Mouse (Mus musculus) limb, embryonic 11.5 days (tissue): ENCODE results near the gene Rsph9. TPM values are rescaled to one million over a fixed set of nuclear protein-coding genes. Genes with fewer than 3 reads are reported as not detected.

ENCODE experiments used
- ATAC-seq: fragments of 200-750 bp; cut with Nextera tagmentation; 2 replicates; pipeline ENCODE4 v1.8.0; 2017; ENCODE audit warnings: low read depth; ENCODE audit not compliant: insufficient number of reproducible peaks, low FRiP score, low TSS enrichment
- DNase-seq: peaks from one replicate; pipeline ENCODE4 v3.0.0-alpha.2; 2015; ENCODE audit warnings: low spot score
- H3K27ac ChIP-seq: fragments of 300-500 bp; sonication (generic); replicated peaks from 2 replicates; pipeline ENCODE4 v1.5.1; 2014; ENCODE audit warnings: low read depth, mild to moderate bottlenecking, low read length
- H3K27me3 ChIP-seq: fragments of 300-500 bp; sonication (generic); 2 replicates; pipeline ENCODE4 v1.6.1; 2014; ENCODE audit warnings: mild to moderate bottlenecking, low read length, mixed read lengths; ENCODE audit not compliant: control insufficient read depth, insufficient read depth
- H3K36me3 ChIP-seq: fragments of 300-500 bp; sonication (generic); 2 replicates; pipeline ENCODE4 v1.6.1; 2014; ENCODE audit warnings: mild to moderate bottlenecking, low read length, moderate library complexity, mixed read lengths; ENCODE audit not compliant: control insufficient read depth, insufficient read depth
- H3K4me1 ChIP-seq: fragments of 300-500 bp; sonication (generic); 2 replicates; pipeline ENCODE4 v1.6.1; 2014; ENCODE audit warnings: low read length, mixed read lengths; ENCODE audit not compliant: control insufficient read depth, insufficient read depth
- H3K4me2 ChIP-seq: fragments of 300-500 bp; sonication (generic); 2 replicates; pipeline ENCODE4 v1.6.1; 2014; ENCODE audit warnings: low read depth, mild to moderate bottlenecking, moderate library complexity; ENCODE audit not compliant: severe bottlenecking
- H3K4me3 ChIP-seq: fragments of 300-500 bp; sonication (generic); 2 replicates; pipeline ENCODE4 v1.5.1; 2014; ENCODE audit warnings: low read depth, low read length
- H3K9ac ChIP-seq: fragments of 300-500 bp; sonication (generic); 2 replicates; pipeline ENCODE4 v1.6.1; 2014; ENCODE audit warnings: mild to moderate bottlenecking, low read length
- H3K9me3 ChIP-seq: fragments of 300-500 bp; sonication (generic); 2 replicates; pipeline ENCODE4 v1.6.1; 2016; ENCODE audit warnings: low read length; ENCODE audit not compliant: control insufficient read depth
- WGBS: fragments of 180-500 bp; shearing (Covaris S2); extraction: QIAGEN DNeasy Blood & Tissue Kit; methylation state at CpG from one replicate; pipeline ENCODE4 v1.1.7; 2014; 5-methylcytosine and 5-hydroxymethylcytosine counted together
- polyA plus RNA-seq: library from polyadenylated mRNA; unstranded; fragments of >200 nt; fragmentation: Nextera tagmentation; extraction: Ambion mirVana; gene quantifications from 2 replicates; pipeline ENCODE4 v1.2.1, GENCODE M21; 2014

Gene Rsph9
- polyA plus RNA-seq, 1 experiment from 2014 or later = 12.1 TPM

GRCm38 (mm10) chr17:46160090-46160662, 16.2 kb upstream of the Rsph9 start:
- WGBS = under 1% methylated on average over 16 of the region's 16 CpGs
- ATAC-seq = peak; percentile 77

GRCm38 (mm10) chr17:46159236-46159635, 15.2 kb upstream of the Rsph9 start:
- no peak overlapping the region for H3K27ac ChIP-seq
- H3K36me3 ChIP-seq = no peaks in the 10 kb centered on the region
- H3K27me3 ChIP-seq = no peaks in the 10 kb centered on the region
- ATAC-seq (no peak), DNase-seq (no peak)
- peaks cover 4% of the 10 kb centered on the region; the same call in 1 of the 2 replicates for H3K4me1 ChIP-seq
- WGBS = 61% methylated on average over 2 of the region's 2 CpGs
- no peak overlapping the region for H3K4me3 ChIP-seq
- H3K9ac ChIP-seq = no peak overlapping the region
- no peak overlapping the region for H3K4me2 ChIP-seq
- no peaks in the 10 kb centered on the region for H3K9me3 ChIP-seq

More at GRCm38 (mm10) chr17:46160090-46160662, 16.2 kb upstream of the Rsph9 start:
- peak overlapping the region; percentile 77 for H3K4me3 ChIP-seq
- H3K27ac ChIP-seq = peak overlapping the region; percentile 62; the same call in 1 of the 2 replicates
- H3K36me3 ChIP-seq = peaks cover 8% of the 10 kb centered on the region
- H3K9ac ChIP-seq = peak overlapping the region; percentile 79
- peak; percentile 92 for DNase-seq
- H3K4me1 ChIP-seq = peaks cover 4% of the 10 kb centered on the region; the same call in 1 of the 2 replicates
- peak overlapping the region; percentile 76 for H3K4me2 ChIP-seq
- H3K9me3 ChIP-seq = no peaks in the 10 kb centered on the region
- H3K27me3 ChIP-seq = no peaks in the 10 kb centered on the region

- peaks cover 7% of the 10 kb centered on the region; the same call in 1 of the 2 replicates for H3K4me1 ChIP-seq
- no peaks in the 10 kb centered on the region for H3K9me3 ChIP-seq
- H3K4me3 ChIP-seq = no peak overlapping the region
- H3K4me2 ChIP-seq = no peak overlapping the region
- no peaks in the 10 kb centered on the region for H3K27me3 ChIP-seq
- ATAC-seq (no peak), DNase-seq (no peak)
- H3K9ac ChIP-seq = no peak overlapping the region
- H3K36me3 ChIP-seq = no peaks in the 10 kb centered on the region
- WGBS = 88% methylated on average over 8 of the region's 8 CpGs
- H3K27ac ChIP-seq = no peak overlapping the region
Observed at GRCm38 (mm10) chr17:46157131-46157530, 13.1 kb upstream of the Rsph9 start.

GRCm38 (mm10) chr17:46156680-46157079, 12.7 kb upstream of the Rsph9 start:
- WGBS = 84% methylated on average over 5 of the region's 5 CpGs

GRCm38 (mm10) chr17:46154336-46154735, 10.3 kb upstream of the Rsph9 start:
- Histone ChIP-seq H3K27me3 (no peaks in the 10 kb centered on the region), H3K27ac (no peak overlapping the region), H3K4me3 (no peak overlapping the region), H3K36me3 (no peaks in the 10 kb centered on the region), H3K4me2 (no peak overlapping the region), H3K9ac (no peak overlapping the region), H3K4me1 (peaks cover 3% of the 10 kb centered on the region; the same call in 1 of the 2 replicates), H3K9me3 (no peaks in the 10 kb centered on the region)
- 97% methylated on average over 3 of the region's 3 CpGs for WGBS
- ATAC-seq = no peak
- no peak for DNase-seq

More at GRCm38 (mm10) chr17:46156680-46157079, 12.7 kb upstream of the Rsph9 start:
- no peak overlapping the region for H3K27ac ChIP-seq
- no peaks in the 10 kb centered on the region for H3K9me3 ChIP-seq
- no peaks in the 10 kb centered on the region for H3K27me3 ChIP-seq
- no peak for ATAC-seq
- peaks cover 7% of the 10 kb centered on the region; the same call in 1 of the 2 replicates for H3K4me1 ChIP-seq
- no peak for DNase-seq
- H3K4me3 ChIP-seq = no peak overlapping the region
- no peak overlapping the region for H3K9ac ChIP-seq
- no peaks in the 10 kb centered on the region for H3K36me3 ChIP-seq
- no peak overlapping the region for H3K4me2 ChIP-seq

- Histone ChIP-seq H3K4me2 (peak within 1 kb of the TSS; percentile 82), H3K4me1 (peaks cover 3% of the 10 kb centered on the region; the same call in 1 of the 2 replicates), H3K36me3 (no peaks in the 10 kb centered on the region), H3K27ac (no peak within 1 kb of the TSS), H3K27me3 (no peaks in the 10 kb centered on the region), H3K9me3 (no peaks in the 10 kb centered on the region), H3K4me3 (peak within 1 kb of the TSS; percentile 70), H3K9ac (peak within 1 kb of the TSS; percentile 70)
- ATAC-seq (peak; percentile 77), DNase-seq (peak; percentile 88)
- 6% methylated on average over 33 of the region's 33 CpGs for WGBS
Observed at GRCm38 (mm10) chr17:46152847-46153782, 9.1 kb upstream of the Rsph9 start, which contains the start of gene Mad2l1bp. Gene Mad2l1bp, minus strand, starts transcription at chr17:46153553.

GRCm38 (mm10) chr17:46139872-46140271, 4.1 kb downstream of the Rsph9 start:
- ATAC-seq = no peak
- Histone ChIP-seq H3K4me2 (no peak overlapping the region), H3K27me3 (no peaks in the 10 kb centered on the region), H3K9ac (no peak overlapping the region), H3K4me3 (no peak overlapping the region), H3K36me3 (peaks cover 2% of the 10 kb centered on the region; the same call in 1 of the 2 replicates), H3K27ac (no peak overlapping the region), H3K9me3 (no peaks in the 10 kb centered on the region), H3K4me1 (peaks cover 6% of the 10 kb centered on the region)
- no peak for DNase-seq
- WGBS = 83% methylated on average over 3 of the region's 3 CpGs

- no peak for ATAC-seq
- DNase-seq = no peak
- Histone ChIP-seq H3K4me1 (peaks cover 4% of the 10 kb centered on the region), H3K27me3 (no peaks in the 10 kb centered on the region), H3K9ac (no peak overlapping the region), H3K27ac (no peak overlapping the region), H3K36me3 (peaks cover 2% of the 10 kb centered on the region; the same call in 1 of the 2 replicates), H3K9me3 (no peaks in the 10 kb centered on the region), H3K4me3 (no peak overlapping the region), H3K4me2 (no peak overlapping the region)
- WGBS = 84% methylated on average over 8 of the region's 8 CpGs
Observed at GRCm38 (mm10) chr17:46138563-46139236, 5.3 kb downstream of the Rsph9 start.
